Mouse (Mus musculus) adrenal gland, adult 8-10 months (tissue): ENCODE results near the gene Gm20873. TPM values are rescaled to one million over a fixed set of nuclear protein-coding genes. Genes with fewer than 3 reads are reported as not detected.
"Not testable (repeated sequence)": the region's sequence is repeated elsewhere in the genome, so short reads cannot be mapped to it uniquely, and the experiment has no call there.

Experiments
- DNase-seq: peaks from one replicate; pipeline ENCODE4 v3.0.0; 2022
- total RNA-seq, 4 experiments: library from RNA; stranded (reverse); gene quantifications; 2 replicates each; pipeline ENCODE4 v1.2.4; 2022

Gene Gm20873
- total RNA-seq, result not detected

- DNase-seq, result not testable (repeated sequence)
These were observed at the start of gene Gm20873 for GRCm38 (mm10) chrY:6266798-6267197. Gene Gm20873 (plus strand): TSS chrY:6267098.

GRCm38 (mm10) chrY:6237895-6238294, 29.0 kb upstream of the Gm20873 start, which contains the start of gene Gm21746:
Gene Gm21746 (minus strand): TSS chrY:6237995.
- DNase-seq, result not testable (repeated sequence)

Other genes starting within 250 kb of the Gm20873 start
- gene Gm21746, start 29.1 kb upstream of the Gm20873 start, total RNA-seq, result not detected